Mouse (Mus musculus) kidney, adult 2 months (tissue): Measurements from ENCODE around the gene Deaf1. TPM values are rescaled to one million over a fixed set of nuclear protein-coding genes. Genes with fewer than 3 reads are reported as not detected.

Source experiments
- DNase-seq: peaks from one replicate; pipeline ENCODE4 v3.0.0; 2021
- H3K27ac ChIP-seq: fragments of 200-500 bp; 2 replicates; pipeline ENCODE4 v1.5.1; 2012; ENCODE audit warnings: low read depth, low read length, control low read depth, inconsistent platforms; ENCODE audit not compliant: insufficient read depth
- H3K27me3 ChIP-seq: fragments of 200-500 bp; replicated peaks from 2 replicates; pipeline ENCODE4 v1.6.1; 2012; ENCODE audit warnings: mild to moderate bottlenecking, moderate library complexity, low read length, inconsistent platforms; ENCODE audit not compliant: control insufficient read depth, insufficient read depth
- H3K36me3 ChIP-seq: fragments of 200-500 bp; 2 replicates; pipeline ENCODE4 v1.6.1; 2012; ENCODE audit warnings: mild to moderate bottlenecking, moderate library complexity, low read length, inconsistent platforms; ENCODE audit not compliant: control insufficient read depth, insufficient read depth
- H3K4me1 ChIP-seq: fragments of 200-500 bp; 2 replicates; pipeline ENCODE4 v1.6.1; 2011; ENCODE audit warnings: low read length; ENCODE audit not compliant: control insufficient read depth, insufficient read depth
- H3K4me3 ChIP-seq: fragments of 200-500 bp; 2 replicates; pipeline ENCODE4 v1.5.1; 2011; ENCODE audit warnings: mild to moderate bottlenecking, low read depth, low read length, control low read depth; ENCODE audit not compliant: insufficient read depth
- CTCF ChIP-seq: fragments of 200-500 bp; conservative IDR thresholded peaks from 2 replicates; pipeline ENCODE4 v1.5.1; 2011; ENCODE audit warnings: low read depth, mild to moderate bottlenecking, control low read depth, low read length, moderate library complexity, mixed read lengths; ENCODE audit not compliant: insufficient read depth, insufficient read length
- POLR2A ChIP-seq: fragments of 200-500 bp; IDR thresholded peaks from one replicate; pipeline ENCODE4 v1.6.1; 2011; ENCODE audit warnings: low read depth, low read length, control low read depth
- WGBS: fragments of 180-500 bp; shearing (Covaris S2); methylation state at CpG from one replicate; pipeline ENCODE4 v1.1.7; 2018; 5-methylcytosine and 5-hydroxymethylcytosine counted together
- polyA plus RNA-seq: library from polyadenylated mRNA; depleted of rRNA; stranded (reverse); fragments of >200 nt; gene quantifications from 2 replicates; pipeline ENCODE4 v1.2.3, GENCODE M21; 2012

Gene Deaf1
- polyA plus RNA-seq, 1 experiment: 26.8 TPM

DNA sequence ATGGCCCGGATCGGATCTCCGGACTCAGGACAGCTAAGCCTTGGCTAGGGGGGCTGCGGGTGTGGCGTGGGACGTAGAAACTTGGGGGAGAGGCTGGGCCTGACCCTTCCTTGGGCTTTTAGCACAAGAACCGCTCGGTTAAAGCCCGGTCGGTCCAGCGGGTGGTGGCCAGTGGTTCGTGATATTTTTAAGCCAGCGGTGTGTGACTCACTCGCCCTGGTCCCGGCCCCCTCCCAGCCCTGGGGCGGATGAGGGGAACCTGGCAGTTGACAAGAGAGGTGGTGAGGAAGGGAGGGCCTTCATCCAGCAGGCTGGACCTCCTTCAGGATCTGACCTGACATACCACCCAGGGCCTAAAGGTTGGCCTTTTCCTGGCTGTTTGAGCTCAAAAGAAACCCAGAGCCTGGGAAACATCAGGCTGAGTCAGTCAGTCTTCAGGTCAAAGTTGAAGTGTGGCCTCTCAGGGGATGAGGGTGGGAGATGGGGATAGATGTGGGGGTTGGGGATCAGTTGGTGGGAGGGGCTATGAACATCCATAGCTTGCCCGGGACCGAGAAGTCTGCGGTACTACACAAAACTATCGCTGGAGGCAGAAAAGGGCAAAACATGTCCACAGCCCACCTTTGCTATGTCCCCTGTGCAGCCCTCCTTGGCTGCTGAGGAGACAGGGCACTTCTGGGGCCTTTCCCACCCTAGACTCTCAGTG is 11.9 kb upstream of the Deaf1 start:
- Histone ChIP-seq H3K36me3 (no peaks in the 10 kb centered on the region), H3K4me1 (peaks cover 57% of the 10 kb centered on the region), H3K27ac (peak overlapping the region; percentile 96), H3K27me3 (no peaks in the 10 kb centered on the region), H3K4me3 (peak overlapping the region; percentile 60)
- 26% methylated on average over 20 of the region's 20 CpGs for WGBS
- TF ChIP-seq POLR2A (no peak), CTCF (no peak)
- DNase-seq: peak; percentile 43

DNA sequence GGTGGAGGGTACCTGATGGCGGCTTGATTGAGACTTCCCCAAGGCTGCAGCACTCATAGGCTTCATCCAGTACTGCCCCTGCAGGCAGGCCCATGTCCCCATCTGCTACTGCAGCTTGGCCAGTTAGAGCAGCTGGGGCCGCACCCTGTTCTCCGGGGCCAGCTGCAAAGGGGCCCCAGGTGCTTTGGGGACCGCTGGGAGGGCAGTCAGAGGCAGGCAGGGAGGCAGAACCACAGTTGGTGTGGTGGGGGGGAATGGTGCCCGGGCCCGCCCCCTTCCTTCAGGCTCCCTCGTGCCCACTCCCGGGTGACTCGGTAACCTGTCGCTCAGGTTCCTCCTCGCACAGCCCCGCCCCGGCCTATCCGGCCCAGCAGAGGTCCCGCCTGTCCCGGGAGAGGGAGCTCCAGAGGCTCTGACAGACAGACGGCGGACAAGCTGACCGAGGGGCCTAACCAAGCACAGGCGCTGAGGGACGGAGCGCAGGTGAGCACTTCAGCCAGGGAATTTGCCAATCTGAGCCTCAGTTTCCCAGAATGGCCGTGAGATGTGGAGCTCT is 11.2 kb upstream of the Deaf1 start, which contains the start of gene Eps8l2:
TSS of gene Eps8l2 (plus strand) at position 305 of the 556 bp plus-strand sequence.
- Histone ChIP-seq H3K27ac (peak within 1 kb of the TSS; percentile 96), H3K36me3 (no peaks in the 10 kb centered on the region), H3K4me1 (peaks cover 52% of the 10 kb centered on the region), H3K27me3 (no peaks in the 10 kb centered on the region), H3K4me3 (peak within 1 kb of the TSS; percentile 60)
- TF ChIP-seq CTCF (peak; percentile 33; the same call in 1 of the 2 replicates), POLR2A (peak; percentile 80)
- DNase-seq: peak; percentile 92
- WGBS: 6% methylated on average over 23 of the region's 23 CpGs

DNA sequence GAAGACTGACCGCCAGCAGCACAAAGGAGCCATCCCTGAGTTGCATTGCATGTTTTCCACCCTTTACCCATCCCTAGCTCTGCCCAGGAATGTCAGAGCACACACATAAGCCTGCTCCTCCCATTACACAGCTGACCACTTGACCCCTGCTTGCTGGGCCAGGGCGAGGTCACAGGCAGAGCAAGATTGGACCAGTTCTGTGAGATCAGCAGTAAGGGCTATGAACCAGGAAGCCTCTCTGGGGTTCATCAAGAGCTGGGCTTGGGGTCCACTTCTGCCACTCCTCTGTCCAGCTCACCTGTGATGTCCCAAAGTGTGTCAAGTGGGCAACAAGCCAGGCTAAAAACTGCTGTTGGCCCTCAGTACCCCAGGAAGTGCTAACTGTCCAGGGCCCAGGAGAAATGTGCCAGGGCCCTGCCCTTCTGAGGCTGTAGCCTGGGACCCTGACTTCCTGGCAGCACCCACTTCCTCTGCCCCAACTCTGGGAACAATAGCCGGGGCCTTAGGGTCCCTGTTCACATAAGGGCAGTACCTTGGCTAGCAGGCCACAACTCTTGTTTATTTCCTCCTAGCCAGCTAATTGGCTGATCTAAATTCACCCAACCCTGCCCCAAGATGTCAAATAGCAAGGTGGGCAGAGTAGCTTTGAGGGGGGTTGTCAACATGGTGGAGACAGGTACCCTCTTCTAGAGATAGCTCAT is 10.4 kb upstream of the Deaf1 start:
- peak; percentile 69 for DNase-seq
- H3K27me3 ChIP-seq: no peaks in the 10 kb centered on the region
- H3K4me1 ChIP-seq: peaks cover 44% of the 10 kb centered on the region
- no peak for TF ChIP-seq POLR2A
- TF ChIP-seq CTCF: no peak
- H3K27ac ChIP-seq: peak overlapping the region; percentile 96
- H3K36me3 ChIP-seq: no peaks in the 10 kb centered on the region
- WGBS: 39% methylated on average over 3 of the region's 3 CpGs
- H3K4me3 ChIP-seq: no peak overlapping the region

DNA sequence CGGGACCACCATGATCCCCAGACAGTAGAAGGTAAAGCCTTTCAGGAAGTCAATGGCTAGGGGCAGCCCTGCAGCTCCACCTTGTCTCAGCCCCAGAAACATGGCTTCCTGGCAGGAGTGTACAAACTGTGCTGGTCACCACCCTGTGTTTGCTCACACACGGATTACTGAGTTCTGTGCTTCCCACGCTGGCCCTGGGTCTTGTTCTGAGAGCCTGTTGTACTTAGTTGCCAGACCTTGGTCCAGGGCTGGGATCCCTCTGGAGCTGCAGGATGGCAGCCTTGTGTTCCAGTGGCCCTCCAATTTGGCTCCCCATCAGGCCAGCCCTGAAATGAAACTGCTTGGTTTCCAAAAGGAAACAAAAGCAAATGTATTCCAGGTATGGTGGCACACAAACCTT is 8.8 kb upstream of the Deaf1 start:
- H3K36me3 ChIP-seq: no peaks in the 10 kb centered on the region
- no peaks in the 10 kb centered on the region for H3K27me3 ChIP-seq
- DNase-seq: no peak
- no peak for TF ChIP-seq POLR2A
- TF ChIP-seq CTCF: no peak
- H3K4me1 ChIP-seq: peaks cover 32% of the 10 kb centered on the region
- WGBS: 79% methylated on average over 3 of the region's 3 CpGs
- H3K27ac ChIP-seq: no peak overlapping the region
- no peak overlapping the region for H3K4me3 ChIP-seq

DNA sequence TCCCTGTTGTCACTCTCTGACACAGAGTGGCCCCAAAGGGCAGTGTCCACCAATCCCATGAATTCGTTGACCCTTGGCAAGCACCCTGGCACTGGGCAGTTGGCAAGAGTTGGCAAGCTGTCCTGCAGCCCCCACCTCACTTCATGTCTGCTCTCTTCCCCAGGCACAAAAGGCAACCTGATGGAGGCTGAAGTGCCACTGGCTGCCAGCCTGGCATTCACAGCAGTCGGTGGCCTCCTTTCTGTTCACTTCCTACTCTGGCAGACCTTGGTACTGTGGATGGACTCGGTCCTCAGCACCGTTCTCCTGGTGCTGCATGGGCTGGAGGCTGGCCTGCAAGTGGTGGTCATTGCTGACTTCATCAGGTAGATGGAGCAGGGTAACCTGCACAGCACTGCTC is 8.2 kb upstream of the Deaf1 start:
- 50% methylated on average over 4 of the region's 4 CpGs for WGBS
- H3K4me1 ChIP-seq: peaks cover 25% of the 10 kb centered on the region
- no peak for DNase-seq

DNA sequence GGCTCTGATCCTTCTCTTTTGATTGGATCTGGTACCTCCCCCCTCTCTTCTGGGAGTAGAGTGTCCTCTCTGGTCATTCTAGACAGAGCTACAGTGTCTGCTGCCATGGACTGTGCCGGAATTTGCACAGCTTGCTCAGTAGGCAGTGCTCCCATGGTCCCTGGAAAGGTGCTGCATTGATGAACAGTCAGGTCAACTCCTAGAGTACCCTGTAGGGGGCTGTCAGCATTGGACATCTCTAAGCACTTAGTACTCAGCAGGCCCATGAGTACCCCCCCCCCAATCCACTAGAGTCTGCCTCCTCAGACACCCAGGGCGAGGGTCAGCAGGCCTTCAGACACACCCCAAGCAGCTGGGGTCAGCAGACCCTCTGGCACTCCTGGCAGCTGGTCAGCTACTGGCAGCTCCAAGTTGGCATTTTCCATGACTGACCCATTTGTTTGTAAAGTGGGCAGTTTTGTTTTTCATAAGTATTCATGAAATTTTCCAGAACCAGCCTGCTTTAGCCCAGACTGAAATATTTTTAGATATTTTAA is 7.6 kb upstream of the Deaf1 start:
- H3K4me3 ChIP-seq: no peak overlapping the region
- H3K27ac ChIP-seq: no peak overlapping the region
- peaks cover 25% of the 10 kb centered on the region for H3K4me1 ChIP-seq
- 60% methylated on average over 2 of the region's 2 CpGs for WGBS
- TF ChIP-seq POLR2A: no peak
- no peak for TF ChIP-seq CTCF
- no peaks in the 10 kb centered on the region for H3K36me3 ChIP-seq
- no peaks in the 10 kb centered on the region for H3K27me3 ChIP-seq
- peak; percentile 38 for DNase-seq

More for the DNA sequence above, 8.2 kb upstream of the Deaf1 start:
- Histone ChIP-seq H3K27me3 (no peaks in the 10 kb centered on the region), H3K4me3 (no peak overlapping the region), H3K27ac (no peak overlapping the region), H3K36me3 (no peaks in the 10 kb centered on the region)
- TF ChIP-seq CTCF: no peak

DNA sequence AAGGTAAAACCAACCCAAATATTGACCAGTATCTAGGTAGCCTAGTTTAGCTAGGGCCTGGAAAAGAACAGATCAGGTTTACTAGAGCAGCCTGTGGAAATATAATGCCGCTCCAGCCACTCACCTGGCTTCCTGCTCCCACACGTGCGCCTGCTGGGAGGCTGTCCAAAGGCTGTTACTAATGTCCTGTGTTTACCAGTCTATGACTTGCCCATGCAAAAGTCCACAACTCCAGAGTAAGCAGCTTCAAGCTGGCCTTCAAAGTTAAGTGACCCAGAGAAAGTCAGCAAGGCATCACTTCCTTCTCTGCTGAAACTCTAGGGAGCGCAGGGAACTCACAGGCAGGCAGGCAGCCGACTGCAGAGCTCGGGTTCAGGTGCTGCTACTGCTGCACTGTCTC is 4.5 kb upstream of the Deaf1 start:
- no peak; the same call in 1 of the 2 replicates for TF ChIP-seq CTCF
- no peak for TF ChIP-seq POLR2A
- H3K27ac ChIP-seq: peak overlapping the region; percentile 62

More for the DNA sequence above, 4.5 kb upstream of the Deaf1 start:
- no peaks in the 10 kb centered on the region for H3K36me3 ChIP-seq
- H3K27me3 ChIP-seq: no peaks in the 10 kb centered on the region
- DNase-seq: peak; percentile 94
- H3K4me1 ChIP-seq: peaks cover 13% of the 10 kb centered on the region
- no peak overlapping the region for H3K4me3 ChIP-seq
- 29% methylated on average over 6 of the region's 6 CpGs for WGBS
